Mouse (Mus musculus): Measurements from ENCODE around the gene Map7. TPM values are rescaled to one million over a fixed set of nuclear protein-coding genes. Genes with fewer than 3 reads are reported as not detected.

The Map7 gene
- 0.23 and 1.6 TPM in 2 replicates for polyA plus RNA-seq (2011; ENCODE audit: insufficient read length, low read depth, missing spikeins)

DNA sequence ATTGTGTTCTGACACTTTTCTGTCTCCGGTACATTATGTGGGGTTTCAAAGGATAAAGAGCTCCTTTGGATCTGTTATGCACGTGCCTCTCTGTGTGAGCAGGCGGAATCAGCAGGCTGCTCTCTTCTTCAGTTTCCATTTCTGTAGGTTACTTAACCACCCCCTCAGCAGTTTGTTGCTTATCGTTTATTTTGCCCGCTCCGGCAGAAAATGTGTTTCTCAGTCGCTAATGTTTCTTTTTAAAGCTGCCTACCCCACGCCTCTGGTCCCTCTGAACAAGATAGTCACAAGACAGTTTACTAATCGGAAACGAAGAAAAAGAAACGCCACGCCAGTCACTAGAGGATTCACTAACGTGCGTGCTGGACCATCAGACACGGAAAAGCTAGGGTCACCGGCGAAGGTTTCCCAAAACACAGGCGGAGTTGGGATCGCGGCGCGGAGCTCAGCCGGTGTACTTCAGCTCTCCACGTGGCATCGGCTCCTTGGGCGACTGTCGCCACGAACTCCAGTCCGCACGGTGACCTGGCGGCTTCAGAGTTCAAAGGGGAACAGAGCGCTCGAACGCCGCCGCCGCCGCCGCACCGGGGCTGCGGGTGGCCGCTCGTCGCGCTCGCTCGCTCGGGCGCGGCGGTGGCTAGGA lies at the start of gene Map7:
Map7 (plus strand) TSS at position 342 of the 643 bp plus-strand sequence.
- no peaks in the 10 kb centered on the region; the same call in 1 of the 2 replicates for H3K4me1 ChIP-seq (ENCODE audit: control insufficient read depth, insufficient read depth, low read length)
- H3K4me3 ChIP-seq (ENCODE audit: insufficient read depth, low read length): peak within 1 kb of the TSS; percentile 33
- H3K27ac ChIP-seq (ENCODE audit: insufficient read depth, low read length): no peak within 1 kb of the TSS
- no peak for TF ChIP-seq POLR2A (IDR thresholded peaks at IDR 0.05; ENCODE audit: low read depth, low read length)

DNA sequence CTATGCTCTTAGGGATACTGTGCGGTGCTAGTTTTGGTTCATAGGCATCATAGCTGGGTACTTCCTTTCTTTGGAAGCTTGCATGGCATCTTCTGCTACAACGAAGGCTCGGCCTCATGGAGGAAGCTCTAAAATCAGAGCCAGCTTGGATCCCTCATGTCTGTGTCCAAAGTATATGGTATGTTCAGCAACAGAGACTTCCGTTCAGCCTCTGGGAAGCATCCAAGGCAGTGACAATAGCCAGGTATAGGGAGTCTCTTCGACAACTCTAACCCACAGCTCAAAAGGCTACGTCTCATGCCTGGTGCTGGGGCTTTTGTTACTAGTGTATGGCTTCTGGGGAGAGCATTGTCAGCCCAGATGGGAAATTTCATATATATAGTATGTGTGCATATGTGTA lies 46.8 kb upstream of the Map7 start:
- Histone ChIP-seq H3K27ac (ENCODE audit: insufficient read depth, low read length) (no peak overlapping the region), H3K4me1 (ENCODE audit: control insufficient read depth, insufficient read depth, low read length) (peaks cover 16% of the 10 kb centered on the region), H3K4me3 (ENCODE audit: insufficient read depth, low read length) (no peak overlapping the region)
- TF ChIP-seq POLR2A (IDR thresholded peaks at IDR 0.05; ENCODE audit: low read depth, low read length): no peak
- no peak for TF ChIP-seq CTCF (IDR thresholded peaks at IDR 0.05; ENCODE audit: borderline replicate concordance, insufficient read depth, low read length)

DNA sequence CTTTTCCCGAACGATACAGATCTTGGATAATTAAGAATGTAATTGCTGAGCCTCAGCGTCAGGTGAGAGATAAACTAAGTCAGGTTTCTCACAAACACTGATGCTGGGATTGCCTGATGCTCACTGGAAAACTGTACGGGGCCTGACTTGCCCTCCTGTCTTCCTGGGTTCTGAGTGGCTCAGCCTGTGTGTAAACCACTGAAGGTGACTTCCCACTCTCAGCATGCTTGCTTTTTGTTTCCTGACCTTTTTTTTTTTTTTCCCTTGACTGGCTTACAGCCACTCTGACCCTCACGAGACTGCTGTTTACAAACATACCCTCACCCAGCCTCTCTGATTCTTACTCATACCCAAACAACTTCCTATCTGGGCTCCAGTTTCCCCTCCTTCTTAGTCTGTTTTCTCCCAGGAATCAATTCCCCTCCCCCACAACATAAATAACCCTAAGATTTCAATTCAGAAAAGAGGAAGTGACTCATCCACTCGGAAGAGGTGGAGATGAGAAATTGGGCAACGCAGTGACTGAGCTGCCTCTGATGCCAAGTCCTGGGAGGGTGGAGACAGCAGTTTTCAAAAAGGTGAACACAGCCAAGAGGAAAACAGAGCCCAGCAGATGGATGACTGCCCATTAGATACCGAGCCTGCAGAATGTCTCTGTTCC lies 43.9 kb upstream of the Map7 start:
- H3K4me3 ChIP-seq (ENCODE audit: insufficient read depth, low read length): no peak overlapping the region
- peaks cover 16% of the 10 kb centered on the region for H3K4me1 ChIP-seq (ENCODE audit: control insufficient read depth, insufficient read depth, low read length)
- H3K27ac ChIP-seq (ENCODE audit: insufficient read depth, low read length): peak overlapping the region; percentile 44
- TF ChIP-seq POLR2A (IDR thresholded peaks at IDR 0.05; ENCODE audit: low read depth, low read length) (no peak), CTCF (IDR thresholded peaks at IDR 0.05; ENCODE audit: borderline replicate concordance, insufficient read depth, low read length) (no peak)

DNA sequence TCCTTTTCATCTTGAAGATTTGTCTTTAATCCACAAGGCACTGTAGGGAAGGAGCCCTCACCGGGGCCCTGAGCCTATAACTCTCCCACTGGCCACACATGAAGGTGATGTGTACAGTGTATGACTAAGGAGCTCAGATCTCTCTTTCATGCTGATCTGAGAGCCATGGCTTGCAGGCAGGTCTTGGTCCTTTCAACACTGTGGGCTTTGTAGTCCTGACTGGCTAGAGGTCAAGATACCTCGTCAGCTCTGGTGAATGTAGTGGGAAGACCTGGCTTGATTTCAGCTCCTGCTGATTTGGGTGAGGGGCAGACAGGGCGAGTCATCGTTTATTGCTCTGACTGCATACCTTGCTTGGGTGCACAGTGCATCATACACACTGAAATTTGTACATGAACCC lies 42.7 kb upstream of the Map7 start:
- Histone ChIP-seq H3K27ac (ENCODE audit: insufficient read depth, low read length) (peak overlapping the region; percentile 42; the same call in 1 of the 2 replicates), H3K4me3 (ENCODE audit: insufficient read depth, low read length) (no peak overlapping the region), H3K4me1 (ENCODE audit: control insufficient read depth, insufficient read depth, low read length) (peaks cover 16% of the 10 kb centered on the region)
- TF ChIP-seq POLR2A (IDR thresholded peaks at IDR 0.05; ENCODE audit: low read depth, low read length) (no peak), CTCF (IDR thresholded peaks at IDR 0.05; ENCODE audit: borderline replicate concordance, insufficient read depth, low read length) (no peak)

DNA sequence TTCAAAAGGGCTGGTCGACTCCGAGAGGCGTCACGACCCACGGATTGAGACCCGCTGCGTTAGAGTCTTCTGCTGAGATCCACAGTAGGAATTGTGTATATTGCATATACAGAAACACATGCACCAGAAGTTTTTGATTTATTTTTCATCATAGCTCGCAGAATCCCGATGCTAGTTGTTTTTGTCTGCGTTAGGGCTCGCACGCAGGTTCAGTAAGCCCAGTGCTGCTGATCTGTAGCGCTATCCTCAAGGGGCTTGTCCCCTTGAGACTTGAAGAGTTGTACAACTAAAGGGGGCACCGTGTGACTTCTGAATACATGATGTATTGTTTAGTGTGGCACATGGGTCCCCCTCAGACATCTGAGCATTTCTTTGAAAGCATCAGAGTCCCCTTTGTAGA lies 41.2 kb upstream of the Map7 start:
- TF ChIP-seq POLR2A (IDR thresholded peaks at IDR 0.05; ENCODE audit: low read depth, low read length) (no peak), CTCF (IDR thresholded peaks at IDR 0.05; ENCODE audit: borderline replicate concordance, insufficient read depth, low read length) (no peak)
- H3K4me1 ChIP-seq (ENCODE audit: control insufficient read depth, insufficient read depth, low read length): peaks cover 16% of the 10 kb centered on the region
- no peak overlapping the region for H3K27ac ChIP-seq (ENCODE audit: insufficient read depth, low read length)
- no peak overlapping the region for H3K4me3 ChIP-seq (ENCODE audit: insufficient read depth, low read length)

DNA sequence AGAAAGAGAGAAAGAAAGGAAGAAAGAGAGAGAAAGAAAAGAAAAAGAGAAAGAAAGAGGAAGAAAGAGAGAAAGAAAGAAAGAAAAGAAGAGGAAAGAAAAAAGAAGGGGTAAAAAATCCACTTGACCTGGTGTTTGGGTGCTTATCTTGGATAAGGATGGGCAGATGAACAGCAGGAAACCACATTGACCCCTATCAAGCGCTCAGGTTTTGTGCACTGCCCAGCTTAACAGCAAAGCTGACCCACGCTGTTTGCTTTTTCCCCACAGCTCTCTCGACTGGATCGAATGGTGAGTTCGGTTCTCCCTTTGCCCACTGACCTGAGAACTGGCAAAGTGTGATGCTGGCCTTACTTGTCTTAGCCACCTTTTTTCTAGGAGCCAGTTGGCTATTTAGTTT lies 36.8 kb upstream of the Map7 start:
- Histone ChIP-seq H3K4me1 (ENCODE audit: control insufficient read depth, insufficient read depth, low read length) (no peaks in the 10 kb centered on the region), H3K4me3 (ENCODE audit: insufficient read depth, low read length) (no peak overlapping the region), H3K27ac (ENCODE audit: insufficient read depth, low read length) (no peak overlapping the region)
- no peak for TF ChIP-seq CTCF (IDR thresholded peaks at IDR 0.05; ENCODE audit: borderline replicate concordance, insufficient read depth, low read length)
- TF ChIP-seq POLR2A (IDR thresholded peaks at IDR 0.05; ENCODE audit: low read depth, low read length): no peak

DNA sequence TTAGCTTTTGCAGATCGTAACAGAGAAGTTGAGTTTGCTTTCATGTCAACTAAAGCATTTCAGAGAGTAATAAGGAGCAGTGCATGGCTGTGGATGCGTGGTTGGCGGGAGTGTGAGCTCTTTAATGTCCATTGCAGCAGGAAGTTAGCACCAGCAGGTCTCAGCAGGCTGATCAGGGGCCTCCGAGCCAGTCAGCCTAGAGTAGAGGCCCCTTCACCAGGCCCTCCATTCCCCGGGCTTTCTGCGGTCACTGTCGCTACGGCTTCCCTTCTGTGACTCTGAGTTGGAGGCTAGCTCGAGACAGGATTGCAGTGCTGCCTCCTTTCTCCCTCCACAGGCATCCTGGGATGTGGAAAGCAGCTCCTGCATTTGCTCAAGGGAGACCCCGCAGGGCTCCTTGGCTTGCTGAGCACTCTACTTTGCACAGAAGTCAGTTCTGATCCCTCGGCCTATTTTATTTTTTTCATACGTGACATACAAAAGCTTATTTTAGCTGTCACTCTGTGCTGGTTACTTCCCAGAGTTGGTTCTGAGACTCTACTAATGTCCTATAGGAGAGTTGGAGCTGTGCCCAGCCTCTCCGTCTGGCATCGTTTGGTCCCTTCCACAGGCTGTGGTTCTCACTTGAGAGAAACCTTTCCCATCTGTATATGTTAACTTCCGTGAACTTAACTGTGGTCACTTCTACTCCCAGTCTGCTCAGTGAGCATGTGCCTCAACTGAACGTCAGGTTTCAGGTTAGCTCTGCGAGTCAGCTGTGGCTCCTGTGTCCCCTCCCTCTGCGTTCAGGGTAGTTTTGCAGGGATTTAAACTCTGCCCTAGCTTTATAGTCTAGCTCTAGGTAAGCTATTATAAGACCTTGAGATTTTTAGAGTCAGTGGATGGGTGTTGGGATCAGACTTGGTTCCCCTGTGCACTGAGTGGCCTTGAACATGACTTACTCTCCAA lies 36.0 kb upstream of the Map7 start:
- H3K4me3 ChIP-seq (ENCODE audit: insufficient read depth, low read length): no peak overlapping the region
- H3K27ac ChIP-seq (ENCODE audit: insufficient read depth, low read length): no peak overlapping the region
- TF ChIP-seq POLR2A (IDR thresholded peaks at IDR 0.05; ENCODE audit: low read depth, low read length): no peak
- TF ChIP-seq CTCF (IDR thresholded peaks at IDR 0.05; ENCODE audit: borderline replicate concordance, insufficient read depth, low read length): no peak
- H3K4me1 ChIP-seq (ENCODE audit: control insufficient read depth, insufficient read depth, low read length): no peaks in the 10 kb centered on the region

DNA sequence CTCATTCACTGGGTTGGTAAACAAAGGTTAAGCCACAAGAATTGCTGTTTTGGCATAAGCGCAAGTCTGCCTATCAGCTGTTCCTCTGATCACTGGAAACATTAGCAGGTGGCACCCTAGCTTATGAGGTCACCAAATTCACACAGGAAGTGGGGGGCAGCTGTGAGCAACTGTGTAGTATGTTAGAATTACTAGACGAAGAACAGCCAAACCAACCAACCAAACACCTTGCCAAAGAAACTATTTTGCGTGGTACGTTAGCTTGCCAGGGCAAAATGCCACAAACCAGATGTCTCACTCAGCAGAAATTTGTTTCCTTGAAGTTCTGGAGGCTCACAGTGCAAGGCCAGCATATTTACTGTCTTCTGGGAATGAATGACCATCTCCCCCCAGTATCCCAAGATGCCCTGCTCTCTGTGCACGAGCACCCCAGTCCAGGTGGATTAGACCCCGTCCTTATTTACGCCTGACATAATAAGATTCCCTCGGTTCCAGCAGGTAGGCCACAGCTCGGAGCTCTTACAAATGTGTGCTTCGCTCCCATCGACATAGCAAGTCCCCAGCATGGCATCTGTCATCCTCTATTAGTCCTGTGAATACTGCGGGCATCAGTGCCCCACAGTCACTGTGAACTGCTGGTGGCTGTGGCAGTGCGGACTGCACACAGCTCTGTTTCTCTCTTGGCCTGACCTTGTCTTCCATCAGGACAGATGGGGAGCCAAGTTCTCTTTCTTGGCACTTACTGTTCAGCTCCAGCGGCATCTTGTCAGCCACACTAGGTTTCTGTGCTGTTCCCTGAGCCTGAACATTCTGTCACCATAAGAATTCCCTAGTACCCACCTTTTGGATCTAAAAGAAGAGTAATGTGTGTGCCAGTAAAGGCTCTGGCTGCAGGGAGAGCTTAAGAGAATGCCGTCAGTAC lies 28.5 kb upstream of the Map7 start:
- TF ChIP-seq CTCF (IDR thresholded peaks at IDR 0.05; ENCODE audit: borderline replicate concordance, insufficient read depth, low read length): no peak
- no peak for TF ChIP-seq POLR2A (IDR thresholded peaks at IDR 0.05; ENCODE audit: low read depth, low read length)
- Histone ChIP-seq H3K4me3 (ENCODE audit: insufficient read depth, low read length) (no peak overlapping the region), H3K27ac (ENCODE audit: insufficient read depth, low read length) (no peak overlapping the region), H3K4me1 (ENCODE audit: control insufficient read depth, insufficient read depth, low read length) (peaks cover 3% of the 10 kb centered on the region; the same call in 1 of the 2 replicates)

DNA sequence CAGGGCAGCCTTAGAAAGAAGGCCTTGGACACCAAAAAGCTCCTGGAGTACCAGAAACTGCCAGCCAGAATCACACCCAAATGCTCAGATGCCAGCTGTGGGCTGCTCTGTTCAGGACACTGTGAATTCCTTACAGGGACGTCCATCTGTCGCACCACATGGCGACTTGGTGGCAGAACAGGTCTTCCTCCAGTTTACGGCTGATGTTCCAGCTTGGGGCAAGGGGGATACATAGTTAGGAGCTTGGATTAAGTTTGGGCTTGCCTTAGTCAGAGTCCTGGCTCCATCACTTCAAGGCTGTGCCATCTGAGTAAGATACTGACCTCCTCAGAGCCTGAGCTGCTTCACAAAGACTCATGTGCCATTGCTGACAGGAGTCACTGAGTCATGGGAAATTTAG lies 26.3 kb upstream of the Map7 start:
- TF ChIP-seq POLR2A (IDR thresholded peaks at IDR 0.05; ENCODE audit: low read depth, low read length) (no peak), CTCF (IDR thresholded peaks at IDR 0.05; ENCODE audit: borderline replicate concordance, insufficient read depth, low read length) (no peak)
- no peak overlapping the region for H3K27ac ChIP-seq (ENCODE audit: insufficient read depth, low read length)
- no peak overlapping the region for H3K4me3 ChIP-seq (ENCODE audit: insufficient read depth, low read length)
- peaks cover 3% of the 10 kb centered on the region; the same call in 1 of the 2 replicates for H3K4me1 ChIP-seq (ENCODE audit: control insufficient read depth, insufficient read depth, low read length)
